ENCODE assay signal across 8 mouse cellular contexts in the genomic region with DNA sequence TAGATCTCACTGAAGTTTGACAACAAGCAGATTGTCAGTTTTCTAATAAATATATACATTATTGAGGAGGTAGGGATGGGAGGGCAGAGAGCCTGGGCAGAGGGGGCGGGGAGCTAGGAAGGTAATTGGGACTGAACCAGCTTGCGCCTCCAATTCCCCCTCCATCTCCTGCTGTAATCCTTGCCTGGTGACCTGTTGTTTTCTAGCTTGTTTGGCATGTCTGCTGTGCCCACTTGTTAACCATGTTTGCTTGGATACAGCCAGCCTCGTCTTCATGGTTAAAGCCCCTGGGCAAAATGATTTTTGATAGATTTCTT. TPM values are rescaled to one million over a fixed set of nuclear protein-coding genes. Genes with fewer than 3 reads are reported as not detected.
DNase-seq lines count a peak whose midpoint lies in the region; ATAC-seq and TF ChIP-seq lines count a peak whose summit lies in the region.

No protein-coding gene starts in this region.

- H3K9ac ChIP-seq in lung, embryonic 16.5 days (ENCODE audit: low read length): no peak overlapping the region
- no peak overlapping the region for H3K9ac ChIP-seq in intestine, embryonic 16.5 days (ENCODE audit: low read depth, low read length)

- peak; percentile 2 for DNase-seq in adrenal gland, postnatal 10 days
- DNase-seq in adrenal gland, postnatal 4 days (ENCODE audit: low spot score in 2 of 2): no peak
- DNase-seq in lung, adult 2 months: no peak
- peak; percentile 22 for DNase-seq in right cerebral cortex, postnatal 25 days
- DNase-seq in thymus, postnatal 4 days: no peak

- peak overlapping the region; percentile 55 for H3K4me3 ChIP-seq in lung, embryonic 16.5 days (ENCODE audit: low read length)
- no peak overlapping the region for H3K4me3 ChIP-seq in lung, adult 2 months (replicated peaks; ENCODE audit: extremely low read depth, low read depth, low read length)
- peak overlapping the region; percentile 51 for H3K4me3 ChIP-seq in intestine, embryonic 16.5 days (ENCODE audit: low read length)

- WGBS in lung, embryonic 16.5 days: 17% methylated on average over 3 of the region's 3 CpGs
- 26% methylated on average over 3 of the region's 3 CpGs for WGBS in lung, adult 2 months
- 12% methylated on average over 3 of the region's 3 CpGs for WGBS in intestine, embryonic 16.5 days

- ATAC-seq in lung, embryonic 16.5 days (ENCODE audit: low read depth): no peak
- ATAC-seq in intestine, embryonic 16.5 days: no peak
- no peak for ATAC-seq in granulocyte monocyte progenitor cell, adult 5-6 weeks (replicated peaks; ENCODE audit: poor library complexity, severe bottlenecking)

- no peak for TF ChIP-seq CTCF in lung, adult 2 months (IDR thresholded peaks at IDR 0.05; ENCODE audit: insufficient read depth, low read length)

- H3K27me3 ChIP-seq in lung, embryonic 16.5 days (ENCODE audit: control insufficient read depth, insufficient read depth, low read depth, low read length): peaks cover 14% of the 10 kb centered on the region
- peaks cover 8% of the 10 kb centered on the region for H3K27me3 ChIP-seq in intestine, embryonic 16.5 days (replicated peaks; ENCODE audit: control insufficient read depth, insufficient read depth, low read length)

- H3K4me1 ChIP-seq in lung, embryonic 16.5 days (replicated peaks; ENCODE audit: control insufficient read depth, insufficient read depth, low read length): peaks cover 4% of the 10 kb centered on the region; the same call in 1 of the 2 replicates
- no peaks in the 10 kb centered on the region for H3K4me1 ChIP-seq in lung, adult 2 months (ENCODE audit: control insufficient read depth, insufficient read depth, low read length)
- peaks cover 8% of the 10 kb centered on the region; the same call in 1 of the 2 replicates for H3K4me1 ChIP-seq in intestine, embryonic 16.5 days (ENCODE audit: control insufficient read depth, insufficient read depth, low read length)

- no peak for TF ChIP-seq POLR2A in lung, adult 2 months (IDR thresholded peaks at IDR 0.05; ENCODE audit: borderline replicate concordance, extremely low read depth, low read depth, low read length)

- peak overlapping the region; percentile 83 for H3K4me2 ChIP-seq in lung, embryonic 16.5 days (ENCODE audit: low read depth, low read length)
- peak overlapping the region; percentile 87 for H3K4me2 ChIP-seq in intestine, embryonic 16.5 days (ENCODE audit: low read depth, low read length)

- no peaks in the 10 kb centered on the region for H3K9me3 ChIP-seq in lung, embryonic 16.5 days (ENCODE audit: control insufficient read depth, low read length)
- no peaks in the 10 kb centered on the region for H3K9me3 ChIP-seq in intestine, embryonic 16.5 days (ENCODE audit: control insufficient read depth, low read length)

- H3K36me3 ChIP-seq in lung, embryonic 16.5 days (ENCODE audit: control insufficient read depth, insufficient read depth, low read length): no peaks in the 10 kb centered on the region
- no peaks in the 10 kb centered on the region for H3K36me3 ChIP-seq in intestine, embryonic 16.5 days (ENCODE audit: control insufficient read depth, insufficient read depth, low read length)

- H3K27ac ChIP-seq in lung, embryonic 16.5 days (ENCODE audit: low read length): no peak overlapping the region
- no peak overlapping the region for H3K27ac ChIP-seq in intestine, embryonic 16.5 days (ENCODE audit: low read length)

RNA-seq across cellular contexts. Expression of gene Unc80, which starts 0.5 kb away (rescaled TPM):
- 10 to 100 TPM in 1 of 2 experiments, 1 to 10 TPM in 1; 6.7 to 11.1 TPM for total RNA-seq in adrenal gland, postnatal 10 days (2021)
- 10 to 100 TPM; 14.3 to 15.8 TPM for total RNA-seq in adrenal gland, postnatal 4 days (2021)
- 0.51 and 0.77 TPM in 2 replicates for polyA plus RNA-seq in lung, embryonic 16.5 days (2015; fragmentation: Nextera tagmentation; extraction: Ambion mirVana)
- polyA plus RNA-seq in lung, adult 2 months (2012; rRNA removed): 0.16 and 0.20 TPM in 2 replicates
- 0.27 and 0.33 TPM in 2 replicates for polyA plus RNA-seq in intestine, embryonic 16.5 days (2015; fragmentation: Nextera tagmentation; extraction: Ambion mirVana)
- not detected in 2 replicates for total RNA-seq in granulocyte monocyte progenitor cell, adult 5-6 weeks (2014; fragmentation: Nextera tagmentation)
- total RNA-seq in granulocyte monocyte progenitor cell, adult 5-6 weeks (2017): 0.47 TPM in 1 of 2 replicates, not detected in the other

Comparison
In these comparisons a context has a peak if more than half of its experiments do, and no peak if none do; other contexts are left out.
1. DNase-seq: peak in adrenal gland, postnatal 10 days (single experiment) and right cerebral cortex, postnatal 25 days (single experiment); none in adrenal gland, postnatal 4 days (0 of 2), lung, adult 2 months (single experiment) and thymus, postnatal 4 days (single experiment).
2. RNA of gene Unc80, which starts 0.5 kb away (total RNA-seq): 14.3 to 15.8 TPM in adrenal gland, postnatal 4 days and 6.7 to 11.1 TPM in adrenal gland, postnatal 10 days; 0.47 TPM in granulocyte monocyte progenitor cell, adult 5-6 weeks; every median in the first group is over 4 times any median in the second.